Mouse (Mus musculus): ENCODE measurements around the gene Elp6. TPM values are rescaled to one million over a fixed set of nuclear protein-coding genes. Genes with fewer than 3 reads are reported as not detected.
"Not testable (repeated sequence)": the region's sequence is repeated elsewhere in the genome, so short reads cannot be mapped to it uniquely, and the experiment has no call there.

Elp6 gene
- total and polyA plus RNA-seq, 2 experiments from 2014 or later: 27.5 to 35.2 TPM

GRCm38 (mm10) chr9:110329655-110330054 is 24.7 kb downstream of the Elp6 start:
- TF ChIP-seq CTCF (IDR thresholded peaks at IDR 0.05; ENCODE audit: low read depth): no peak
- ATAC-seq: no peak

GRCm38 (mm10) chr9:110330341-110330740 is 25.4 kb downstream of the Elp6 start:
- no peak overlapping the region for H3K4me2 ChIP-seq (ENCODE audit: low read depth)
- no peaks in the 10 kb centered on the region for H3K27me3 ChIP-seq (ENCODE audit: insufficient read depth, low read length)
- H3K9me3 ChIP-seq (ENCODE audit: low read length): no peaks in the 10 kb centered on the region
- no peak overlapping the region for H3K4me3 ChIP-seq (ENCODE audit: low read depth, low read length)
- no peak overlapping the region for H3K27ac ChIP-seq (ENCODE audit: low read depth, low read length)
- DNase-seq (no peak), ATAC-seq (no peak)
- no peaks in the 10 kb centered on the region for H3K36me3 ChIP-seq (ENCODE audit: insufficient read depth)
- no peak overlapping the region for H3K9ac ChIP-seq
- 59% methylated on average over 6 of the region's 6 CpGs for WGBS
- TF ChIP-seq CTCF (IDR thresholded peaks at IDR 0.05; ENCODE audit: low read depth): no peak
- H3K4me1 ChIP-seq (ENCODE audit: insufficient read depth): peaks cover 5% of the 10 kb centered on the region; the same call in 1 of the 2 replicates

More at GRCm38 (mm10) chr9:110329655-110330054, 24.7 kb downstream of the Elp6 start:
- Histone ChIP-seq H3K9ac (no peak overlapping the region), H3K27ac (ENCODE audit: low read depth, low read length) (no peak overlapping the region), H3K4me2 (ENCODE audit: low read depth) (no peak overlapping the region), H3K4me1 (ENCODE audit: insufficient read depth) (peaks cover 5% of the 10 kb centered on the region; the same call in 1 of the 2 replicates), H3K36me3 (ENCODE audit: insufficient read depth) (no peaks in the 10 kb centered on the region), H3K4me3 (ENCODE audit: low read depth, low read length) (no peak overlapping the region), H3K9me3 (ENCODE audit: low read length) (no peaks in the 10 kb centered on the region), H3K27me3 (ENCODE audit: insufficient read depth, low read length) (no peaks in the 10 kb centered on the region)
- no peak for DNase-seq
- WGBS: 71% methylated on average over 21 of the region's 21 CpGs

- not testable (repeated sequence) for H3K27me3 ChIP-seq (ENCODE audit: insufficient read depth, low read length); DNase-seq; ATAC-seq; H3K36me3 ChIP-seq (ENCODE audit: insufficient read depth); H3K27ac ChIP-seq (ENCODE audit: low read depth, low read length); H3K4me1 ChIP-seq (ENCODE audit: insufficient read depth); H3K9me3 ChIP-seq (ENCODE audit: low read length); H3K4me2 ChIP-seq (ENCODE audit: low read depth); H3K9ac ChIP-seq; H3K4me3 ChIP-seq (ENCODE audit: low read depth, low read length)
- WGBS: 94% methylated on average over 5 of the region's 5 CpGs
Observed at GRCm38 (mm10) chr9:110330913-110331312, 25.9 kb downstream of the Elp6 start.

- H3K4me3 ChIP-seq (ENCODE audit: low read depth, low read length): peak within 1 kb of the TSS; percentile 85
- peak within 1 kb of the TSS; percentile 79 for H3K4me2 ChIP-seq (ENCODE audit: low read depth)
- peaks cover 5% of the 10 kb centered on the region; the same call in 1 of the 2 replicates for H3K4me1 ChIP-seq (ENCODE audit: insufficient read depth)
- DNase-seq: peak; percentile 98
- peak within 1 kb of the TSS; percentile 69 for H3K9ac ChIP-seq
- no peaks in the 10 kb centered on the region for H3K36me3 ChIP-seq (ENCODE audit: insufficient read depth)
- H3K27me3 ChIP-seq (ENCODE audit: insufficient read depth, low read length): no peaks in the 10 kb centered on the region
- WGBS: under 1% methylated on average over 66 of the region's 78 CpGs
- ATAC-seq: peak; percentile 93
- peak within 1 kb of the TSS; percentile 40; the same call in 1 of the 2 replicates for H3K27ac ChIP-seq (ENCODE audit: low read depth, low read length)
- no peaks in the 10 kb centered on the region for H3K9me3 ChIP-seq (ENCODE audit: low read length)
- TF ChIP-seq CTCF (IDR thresholded peaks at IDR 0.05; ENCODE audit: low read depth): peak; percentile 99
Observed at GRCm38 (mm10) chr9:110333135-110333895, 28.3 kb downstream of the Elp6 start, which contains the start of gene Scap. Scap (plus strand) TSS chr9:110333288.

- no peaks in the 10 kb centered on the region for H3K9me3 ChIP-seq (ENCODE audit: low read length)
- WGBS: 9% methylated on average over 12 of the region's 12 CpGs
- TF ChIP-seq CTCF (IDR thresholded peaks at IDR 0.05; ENCODE audit: low read depth): no peak
- no peak for DNase-seq
- peak overlapping the region; percentile 79 for H3K4me2 ChIP-seq (ENCODE audit: low read depth)
- peak overlapping the region; percentile 85 for H3K4me3 ChIP-seq (ENCODE audit: low read depth, low read length)
- H3K27me3 ChIP-seq (ENCODE audit: insufficient read depth, low read length): no peaks in the 10 kb centered on the region
- H3K36me3 ChIP-seq (ENCODE audit: insufficient read depth): no peaks in the 10 kb centered on the region
- H3K27ac ChIP-seq (ENCODE audit: low read depth, low read length): no peak overlapping the region
- peak overlapping the region; percentile 69 for H3K9ac ChIP-seq
- peaks cover 5% of the 10 kb centered on the region; the same call in 1 of the 2 replicates for H3K4me1 ChIP-seq (ENCODE audit: insufficient read depth)
- ATAC-seq: 0 out of 2 replicates have a peak, but pooled peaks have one; percentile 1
Observed at GRCm38 (mm10) chr9:110333896-110334259, 28.9 kb downstream of the Elp6 start.

GRCm38 (mm10) chr9:110334849-110335248 is 29.9 kb downstream of the Elp6 start:
- no peak for ATAC-seq
- H3K9ac ChIP-seq: no peak overlapping the region

GRCm38 (mm10) chr9:110340037-110340750 is 35.2 kb downstream of the Elp6 start:
- no peak for TF ChIP-seq CTCF (IDR thresholded peaks at IDR 0.05; ENCODE audit: low read depth)
- ATAC-seq (no peak), DNase-seq (no peak)
- no peak overlapping the region for H3K9ac ChIP-seq
- H3K4me2 ChIP-seq (ENCODE audit: low read depth): no peak overlapping the region
- no peaks in the 10 kb centered on the region for H3K4me1 ChIP-seq (ENCODE audit: insufficient read depth)
- H3K4me3 ChIP-seq (ENCODE audit: low read depth, low read length): no peak overlapping the region
- H3K36me3 ChIP-seq (ENCODE audit: insufficient read depth): no peaks in the 10 kb centered on the region
- 91% methylated on average over 5 of the region's 5 CpGs for WGBS
- no peaks in the 10 kb centered on the region for H3K27me3 ChIP-seq (ENCODE audit: insufficient read depth, low read length)
- H3K9me3 ChIP-seq (ENCODE audit: low read length): no peaks in the 10 kb centered on the region
- H3K27ac ChIP-seq (ENCODE audit: low read depth, low read length): no peak overlapping the region

More at GRCm38 (mm10) chr9:110334849-110335248, 29.9 kb downstream of the Elp6 start:
- 78% methylated on average over 8 of the region's 8 CpGs for WGBS
- Histone ChIP-seq H3K9me3 (ENCODE audit: low read length) (no peaks in the 10 kb centered on the region), H3K4me1 (ENCODE audit: insufficient read depth) (peaks cover 5% of the 10 kb centered on the region; the same call in 1 of the 2 replicates), H3K4me3 (ENCODE audit: low read depth, low read length) (no peak overlapping the region), H3K27me3 (ENCODE audit: insufficient read depth, low read length) (no peaks in the 10 kb centered on the region), H3K4me2 (ENCODE audit: low read depth) (no peak overlapping the region), H3K27ac (ENCODE audit: low read depth, low read length) (no peak overlapping the region), H3K36me3 (ENCODE audit: insufficient read depth) (no peaks in the 10 kb centered on the region)
- TF ChIP-seq CTCF (IDR thresholded peaks at IDR 0.05; ENCODE audit: low read depth): no peak
- DNase-seq: no peak

Data from forebrain, postnatal 0 days (tissue).